Mouse (Mus musculus) forebrain, embryonic 16.5 days (tissue): Measurements from ENCODE around the gene Smpd4. TPM values are rescaled to one million over a fixed set of nuclear protein-coding genes. Genes with fewer than 3 reads are reported as not detected.

Experiments used
- ATAC-seq: fragments of 200-750 bp; cut with Nextera tagmentation; 2 replicates; pipeline ENCODE4 v1.8.0; 2017; ENCODE audit warnings: mild to moderate bottlenecking, moderate library complexity
- H3K27ac ChIP-seq: fragments of 300-500 bp; sonication (generic); 2 replicates; pipeline ENCODE4 v1.5.1; 2014; ENCODE audit warnings: low read length, control low read depth
- H3K27me3 ChIP-seq: fragments of 300-500 bp; sonication (generic); replicated peaks from 2 replicates; pipeline ENCODE4 v1.6.1; 2014; ENCODE audit warnings: low read length; ENCODE audit not compliant: control insufficient read depth, insufficient read depth
- H3K36me3 ChIP-seq: fragments of 300-500 bp; sonication (generic); 2 replicates; pipeline ENCODE4 v1.6.1; 2014; ENCODE audit not compliant: control insufficient read depth, insufficient read depth
- H3K4me1 ChIP-seq: fragments of 300-500 bp; sonication (generic); replicated peaks from 2 replicates; pipeline ENCODE4 v1.6.1; 2014; ENCODE audit warnings: low read length; ENCODE audit not compliant: control insufficient read depth, insufficient read depth
- H3K4me2 ChIP-seq: fragments of 300-500 bp; sonication (generic); 2 replicates; pipeline ENCODE4 v1.6.1; 2014; ENCODE audit warnings: mild to moderate bottlenecking, low read length, control low read depth
- H3K4me3 ChIP-seq: fragments of 300-500 bp; sonication (generic); replicated peaks from 2 replicates; pipeline ENCODE4 v1.5.1; 2014; ENCODE audit warnings: mild to moderate bottlenecking, low read length, control low read depth
- H3K9ac ChIP-seq: fragments of 300-500 bp; sonication (generic); replicated peaks from 2 replicates; pipeline ENCODE4 v1.6.1; 2014; ENCODE audit warnings: low read depth, low read length, control low read depth
- H3K9me3 ChIP-seq: fragments of 300-500 bp; sonication (generic); 2 replicates; pipeline ENCODE4 v1.6.1; 2016; ENCODE audit warnings: low read length; ENCODE audit not compliant: control insufficient read depth
- WGBS: fragments of 180-500 bp; shearing (Covaris S2); extraction: QIAGEN DNeasy Blood & Tissue Kit; methylation state at CpG from one replicate; pipeline ENCODE4 v1.1.7; 2014; 5-methylcytosine and 5-hydroxymethylcytosine counted together
- polyA plus RNA-seq: library from polyadenylated mRNA; unstranded; fragments of >200 nt; fragmentation: Nextera tagmentation; extraction: Ambion mirVana; gene quantifications from 2 replicates; pipeline ENCODE4 v1.2.1, GENCODE M21; 2015

Gene Smpd4
- polyA plus RNA-seq, 1 experiment from 2014 or later: 38.3 TPM

DNA sequence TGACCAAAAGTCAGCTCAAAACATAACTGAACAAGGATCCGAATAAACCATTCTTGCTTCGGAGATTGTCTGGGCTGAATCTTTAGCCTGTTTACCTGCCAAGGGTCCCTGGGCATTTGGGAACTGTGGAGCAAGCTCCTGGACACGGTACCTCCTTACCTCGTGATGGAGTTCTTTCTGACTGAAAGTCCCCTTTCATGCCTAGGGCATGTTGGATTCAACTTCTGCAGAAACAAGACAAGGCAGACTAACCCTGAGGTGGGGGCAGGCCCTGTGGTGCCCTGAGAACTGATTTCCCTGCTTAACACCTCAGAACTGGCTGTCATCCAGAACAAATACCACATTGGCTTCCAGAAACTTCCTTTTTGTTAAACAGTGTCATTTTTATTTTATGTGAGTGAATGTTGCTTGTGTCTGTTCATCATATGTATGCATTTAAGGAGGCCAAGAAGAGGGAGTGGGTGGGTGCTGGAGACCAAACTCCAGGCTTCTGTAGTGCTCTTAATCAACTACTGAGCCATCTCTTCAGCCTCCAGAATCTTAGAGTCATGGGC is 24.4 kb downstream of the Smpd4 start:
- ATAC-seq: no peak
- H3K27ac ChIP-seq: no peak overlapping the region
- no peak overlapping the region for H3K4me3 ChIP-seq
- peaks cover 8% of the 10 kb centered on the region for H3K4me1 ChIP-seq
- H3K9me3 ChIP-seq: no peaks in the 10 kb centered on the region
- no peak overlapping the region for H3K9ac ChIP-seq
- no peak overlapping the region for H3K4me2 ChIP-seq
- peaks cover 15% of the 10 kb centered on the region for H3K36me3 ChIP-seq
- 89% methylated on average over 4 of the region's 4 CpGs for WGBS
- no peaks in the 10 kb centered on the region for H3K27me3 ChIP-seq

DNA sequence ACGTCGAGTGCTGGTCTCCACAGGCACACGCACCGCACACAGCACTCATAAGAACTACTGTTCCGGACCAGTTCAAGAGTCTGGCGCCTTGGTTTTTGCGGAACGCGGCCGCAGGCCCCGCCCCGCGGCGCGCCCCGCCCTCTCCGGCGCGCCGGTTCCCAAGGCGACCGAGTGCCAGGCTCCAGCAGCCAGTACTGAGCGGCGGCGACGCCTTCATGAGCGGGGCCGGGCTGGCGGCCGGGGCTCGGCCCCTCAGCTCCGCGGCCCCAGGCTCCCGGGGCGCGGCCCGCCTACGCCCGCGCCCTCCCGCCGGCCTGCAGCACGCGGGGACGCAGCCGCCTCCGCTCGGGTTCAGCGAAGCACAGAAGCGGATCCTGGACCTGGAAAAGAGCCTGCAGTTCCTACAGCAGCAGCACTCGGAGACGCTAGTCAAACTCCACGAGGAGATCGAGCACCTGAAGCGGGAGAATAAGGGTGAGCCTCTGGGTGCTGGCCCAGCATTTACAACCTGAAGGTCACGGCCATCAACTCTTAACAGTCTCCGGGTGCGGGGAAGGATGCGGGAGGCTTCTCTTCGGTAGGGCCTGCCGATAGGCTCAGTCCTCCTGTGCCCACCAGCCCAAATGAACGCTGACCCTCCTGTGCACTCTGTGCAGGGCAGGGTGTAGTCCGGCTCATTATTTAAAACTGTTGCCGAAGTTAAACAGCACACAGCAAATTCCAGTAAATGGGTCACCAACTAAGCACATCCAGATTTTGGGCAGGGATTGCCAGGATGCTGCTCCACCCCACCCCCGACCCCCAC is 27.4 kb downstream of the Smpd4 start, which contains the start of gene Ccdc74a:
Ccdc74a (plus strand) TSS at position 161 of the 805 bp plus-strand sequence.
- 2% methylated on average over 65 of the region's 65 CpGs for WGBS
- Histone ChIP-seq H3K9ac (peak within 1 kb of the TSS; percentile 68), H3K4me3 (peak within 1 kb of the TSS; percentile 60), H3K9me3 (no peaks in the 10 kb centered on the region), H3K36me3 (peaks cover 8% of the 10 kb centered on the region), H3K4me2 (peak within 1 kb of the TSS; percentile 75), H3K4me1 (peaks cover 8% of the 10 kb centered on the region), H3K27ac (no peak within 1 kb of the TSS), H3K27me3 (no peaks in the 10 kb centered on the region)
- peak; percentile 97 for ATAC-seq

DNA sequence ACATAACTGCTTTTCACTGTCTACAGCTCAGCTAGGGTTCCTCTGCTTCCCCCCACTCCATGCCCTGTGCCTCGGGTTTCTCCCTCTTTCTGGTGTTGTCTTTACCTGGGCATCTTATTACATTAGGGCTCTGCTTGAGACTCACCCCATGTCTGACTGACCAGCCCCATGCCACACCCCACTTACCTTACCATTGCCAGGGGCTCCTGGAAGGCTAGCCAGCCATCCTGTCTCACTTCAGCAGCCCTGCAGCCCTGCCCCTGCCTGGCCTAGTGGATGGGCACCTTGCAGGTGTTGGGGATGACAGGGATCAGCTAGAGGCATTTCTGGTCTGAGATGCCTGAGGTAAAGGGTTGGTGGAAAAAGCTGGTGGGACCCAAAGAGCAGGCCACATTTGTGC is 28.0 kb downstream of the Smpd4 start:
- Histone ChIP-seq H3K9me3 (no peaks in the 10 kb centered on the region), H3K4me3 (peak overlapping the region; percentile 60), H3K4me1 (peaks cover 8% of the 10 kb centered on the region), H3K9ac (peak overlapping the region; percentile 68), H3K4me2 (peak overlapping the region; percentile 75), H3K27ac (no peak overlapping the region), H3K36me3 (peaks cover 7% of the 10 kb centered on the region), H3K27me3 (no peaks in the 10 kb centered on the region)
- WGBS: 17% methylated on average over 1 of the region's 1 CpGs
- ATAC-seq: no peak

DNA sequence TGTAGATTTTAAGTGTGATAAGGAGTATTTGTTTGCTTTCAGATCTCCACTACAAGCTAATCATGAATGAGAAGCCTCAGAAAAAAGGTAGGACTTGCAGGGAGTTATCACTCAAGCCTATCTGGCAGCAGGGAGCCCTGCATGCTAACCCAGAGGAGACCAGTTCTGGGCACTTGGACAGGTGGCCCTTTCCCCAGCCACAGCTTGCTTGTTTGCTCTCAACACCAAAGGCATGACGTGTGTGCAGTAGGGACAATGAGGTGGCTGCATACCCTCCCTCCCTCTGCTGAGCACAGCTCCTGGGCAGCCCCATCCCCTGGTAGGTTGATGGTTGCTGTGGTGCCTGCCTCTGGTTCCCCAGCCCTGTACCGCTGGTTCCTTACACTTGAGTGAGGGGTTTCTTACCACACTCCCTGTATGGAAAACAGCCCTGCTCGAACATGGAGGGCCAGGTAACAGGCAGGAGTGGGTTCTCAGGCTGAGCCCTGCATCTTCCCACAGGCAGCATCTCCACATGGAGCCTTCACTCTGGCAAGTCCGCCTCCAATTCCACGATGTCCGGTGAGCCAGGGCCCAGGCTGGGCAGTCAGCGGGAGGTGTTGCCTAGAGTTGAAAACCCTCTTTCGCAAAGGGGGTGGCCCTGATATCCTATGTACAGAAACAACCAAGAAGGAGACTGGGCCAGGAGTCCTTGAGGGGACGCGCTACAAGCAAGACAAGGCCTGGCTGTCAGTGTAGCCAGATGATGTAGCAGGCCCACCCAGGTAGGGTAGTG is 28.6 kb downstream of the Smpd4 start:
- no peaks in the 10 kb centered on the region for H3K9me3 ChIP-seq
- H3K4me3 ChIP-seq: no peak overlapping the region
- no peak overlapping the region for H3K27ac ChIP-seq
- H3K36me3 ChIP-seq: peaks cover 1% of the 10 kb centered on the region; the same call in 1 of the 2 replicates
- H3K9ac ChIP-seq: no peak overlapping the region
- H3K4me2 ChIP-seq: no peak overlapping the region
- no peak for ATAC-seq
- WGBS: 87% methylated on average over 10 of the region's 10 CpGs
- H3K27me3 ChIP-seq: no peaks in the 10 kb centered on the region
- peaks cover 8% of the 10 kb centered on the region for H3K4me1 ChIP-seq

DNA sequence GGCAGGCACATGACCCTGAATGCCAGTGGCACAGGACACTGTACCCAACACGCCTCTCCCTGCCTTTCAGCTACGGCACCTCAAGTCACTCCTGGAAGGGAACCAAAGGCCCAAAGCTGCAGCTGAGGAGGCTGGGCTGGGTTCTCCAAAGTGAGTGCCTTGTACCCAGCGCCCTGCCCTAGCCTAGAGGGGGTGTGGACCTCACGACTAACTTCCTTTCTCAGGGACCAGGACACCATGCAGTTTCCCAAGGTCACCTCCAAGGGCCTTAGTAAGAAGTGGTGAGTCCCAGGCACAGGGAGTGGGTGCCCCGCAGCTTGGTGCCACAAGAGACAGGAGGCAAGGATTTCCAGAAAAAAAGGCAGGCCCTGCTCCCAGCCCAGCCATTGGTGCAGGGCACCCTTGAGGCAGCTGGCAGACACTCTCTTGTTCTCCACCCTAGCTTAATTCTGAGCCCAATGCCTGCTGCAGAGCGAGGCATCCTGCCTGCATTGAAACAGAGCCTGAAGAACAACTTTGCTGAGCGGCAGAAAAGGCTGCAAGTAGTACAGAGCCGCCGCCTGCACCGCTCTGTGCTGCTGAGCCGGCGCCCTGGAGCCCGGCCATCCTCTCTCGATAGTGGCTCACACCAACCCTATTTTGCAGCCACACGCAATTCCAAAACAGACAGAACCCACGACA is 30.9 kb downstream of the Smpd4 start:
- ATAC-seq: no peak
- H3K4me1 ChIP-seq: peaks cover 8% of the 10 kb centered on the region
- H3K27me3 ChIP-seq: no peaks in the 10 kb centered on the region
- no peak overlapping the region for H3K4me3 ChIP-seq
- no peak overlapping the region for H3K27ac ChIP-seq
- WGBS: 84% methylated on average over 16 of the region's 16 CpGs
- peaks cover 8% of the 10 kb centered on the region for H3K36me3 ChIP-seq
- H3K4me2 ChIP-seq: no peak overlapping the region
- H3K9me3 ChIP-seq: no peaks in the 10 kb centered on the region
- no peak overlapping the region for H3K9ac ChIP-seq

DNA sequence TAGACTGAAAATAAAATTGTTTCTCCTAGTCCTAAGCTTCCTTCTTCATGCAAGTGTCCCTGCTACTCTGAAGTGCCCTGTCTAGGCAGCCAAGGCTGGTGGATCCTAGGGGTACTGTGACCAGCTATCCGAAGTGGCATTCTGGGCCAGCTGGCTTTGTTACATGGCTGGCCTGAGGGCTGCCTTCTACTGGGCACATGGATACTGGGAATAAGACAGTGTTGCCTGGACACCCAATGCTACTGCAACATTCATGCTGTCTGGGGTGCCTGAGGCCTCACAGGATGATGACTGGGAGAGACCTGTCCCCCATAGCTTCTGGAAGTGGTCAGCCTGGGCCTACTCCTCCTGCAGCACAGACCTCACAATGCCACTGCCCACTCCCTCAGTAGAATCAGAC is 31.6 kb downstream of the Smpd4 start:
- no peaks in the 10 kb centered on the region for H3K27me3 ChIP-seq
- ATAC-seq: no peak
- WGBS: 91% methylated on average over 1 of the region's 1 CpGs
- H3K4me3 ChIP-seq: no peak overlapping the region
- no peaks in the 10 kb centered on the region for H3K9me3 ChIP-seq
- peaks cover 8% of the 10 kb centered on the region for H3K4me1 ChIP-seq
- H3K36me3 ChIP-seq: peaks cover 11% of the 10 kb centered on the region
- H3K27ac ChIP-seq: no peak overlapping the region
- H3K9ac ChIP-seq: no peak overlapping the region
- H3K4me2 ChIP-seq: no peak overlapping the region

DNA sequence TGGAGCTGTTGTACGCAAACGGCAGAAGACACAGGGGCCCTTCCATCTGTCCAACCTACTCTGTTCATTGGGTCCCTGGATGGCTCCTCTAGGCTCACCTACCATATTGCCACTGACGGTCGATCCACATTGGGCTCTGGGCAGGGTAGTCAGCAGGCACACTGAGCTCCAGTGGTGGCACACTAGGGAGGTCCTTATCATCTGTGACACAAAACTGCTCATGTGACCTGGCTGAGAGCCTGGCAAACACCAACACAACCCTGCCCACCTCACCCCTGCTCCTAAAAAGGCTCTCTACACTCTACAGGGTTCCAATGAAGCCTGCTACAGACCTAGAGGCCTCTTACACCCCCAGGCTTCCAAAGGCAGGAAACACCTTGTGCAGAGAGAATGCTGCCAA is 33.5 kb downstream of the Smpd4 start:
- peaks cover 11% of the 10 kb centered on the region for H3K36me3 ChIP-seq
- WGBS: 96% methylated on average over 4 of the region's 4 CpGs
- no peaks in the 10 kb centered on the region for H3K9me3 ChIP-seq
- H3K27me3 ChIP-seq: no peaks in the 10 kb centered on the region
- no peak overlapping the region for H3K4me2 ChIP-seq
- no peak overlapping the region for H3K4me3 ChIP-seq
- no peak overlapping the region for H3K9ac ChIP-seq
- no peak for ATAC-seq
- no peak overlapping the region for H3K27ac ChIP-seq
- H3K4me1 ChIP-seq: no peaks in the 10 kb centered on the region

DNA sequence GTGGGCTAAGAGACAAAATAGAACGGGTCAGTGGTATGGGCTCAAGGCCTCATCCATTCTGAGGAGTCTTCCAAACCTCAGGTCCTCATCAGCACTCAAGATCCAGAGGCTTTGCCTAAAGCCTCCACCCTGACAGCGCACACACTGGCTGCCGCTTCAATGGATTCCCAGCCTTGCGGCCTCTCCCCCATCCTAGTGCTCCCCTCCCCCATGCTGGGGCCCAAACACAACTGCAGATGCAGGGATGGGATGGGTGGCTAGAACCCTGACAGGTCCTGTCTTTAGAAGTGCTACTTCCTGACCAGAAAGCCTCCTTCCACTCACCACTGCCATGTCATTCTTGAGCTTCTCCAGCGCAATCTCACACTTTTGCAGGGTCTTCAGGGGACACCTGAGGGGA is 34.4 kb downstream of the Smpd4 start:
- H3K27me3 ChIP-seq: no peaks in the 10 kb centered on the region
- H3K36me3 ChIP-seq: peaks cover 13% of the 10 kb centered on the region
- no peaks in the 10 kb centered on the region for H3K4me1 ChIP-seq
- no peak for ATAC-seq
- H3K4me3 ChIP-seq: no peak overlapping the region
- H3K9ac ChIP-seq: no peak overlapping the region
- H3K4me2 ChIP-seq: no peak overlapping the region
- no peaks in the 10 kb centered on the region for H3K9me3 ChIP-seq
- 91% methylated on average over 5 of the region's 5 CpGs for WGBS
- H3K27ac ChIP-seq: no peak overlapping the region
